Mouse (Mus musculus): Measurements from ENCODE around the gene Egfl7. TPM values are rescaled to one million over a fixed set of nuclear protein-coding genes. Genes with fewer than 3 reads are reported as not detected.

Gene Egfl7
- polyA plus RNA-seq, 1 experiment from 2014 or later = 78.9 TPM

GRCm38 (mm10) chr2:26626081-26626480, 46.3 kb downstream of the Egfl7 start:
- Histone ChIP-seq H3K36me3 (peaks cover 5% of the 10 kb centered on the region; the same call in 1 of the 2 replicates), H3K4me1 (replicated peaks) (peaks cover 31% of the 10 kb centered on the region), H3K27ac (no peak overlapping the region), H3K4me3 (no peak overlapping the region), H3K27me3 (no peaks in the 10 kb centered on the region), H3K4me2 (no peak overlapping the region), H3K9me3 (no peaks in the 10 kb centered on the region), H3K9ac (no peak overlapping the region)
- ATAC-seq (ENCODE audit: low FRiP score) = no peak
- WGBS = 75% methylated on average over 3 of the region's 3 CpGs

DNA sequence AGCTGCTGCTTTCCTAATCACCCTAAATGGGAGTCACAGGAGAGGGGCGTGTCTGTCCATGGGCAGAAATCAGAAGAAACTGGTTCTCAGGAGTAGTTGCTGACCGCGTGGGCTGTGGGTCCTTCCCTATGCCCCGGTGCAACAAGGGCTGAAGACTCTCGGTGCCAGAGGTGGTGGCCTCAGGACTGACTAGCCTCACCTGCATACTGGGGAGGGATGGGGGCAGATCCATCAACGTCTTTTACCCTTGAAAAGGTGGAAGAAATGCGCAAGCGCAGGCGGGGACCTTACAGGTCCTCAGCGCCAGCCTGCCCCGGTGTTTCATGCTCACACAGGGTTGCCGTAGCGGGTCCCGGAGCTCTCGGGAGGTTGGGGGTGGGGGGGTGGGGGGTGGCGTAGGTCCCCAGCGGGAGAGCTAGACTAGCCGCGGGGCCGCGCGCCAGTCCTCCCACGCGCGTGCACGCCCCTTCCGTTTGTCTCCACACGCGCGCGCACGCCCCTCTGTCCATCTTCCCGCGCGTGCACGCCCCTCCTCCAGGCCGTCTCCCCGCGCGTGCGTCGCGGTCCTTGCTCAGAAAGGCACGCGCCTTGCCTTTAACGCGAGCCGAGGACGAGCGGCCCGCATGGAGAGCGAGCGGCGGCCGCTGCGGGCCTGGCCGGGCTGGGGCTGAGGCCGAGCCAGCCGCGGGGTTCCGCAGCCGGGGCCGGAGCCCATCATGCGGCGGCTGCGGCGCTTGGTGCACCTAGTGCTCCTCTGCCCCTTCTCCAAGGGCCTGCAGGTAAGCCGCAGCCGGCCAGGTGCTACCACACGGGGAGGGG, 48.3 kb downstream of the Egfl7 start, which contains the start of gene Fam69b:
Gene Fam69b (plus strand): TSS at position 537 of the 819 bp plus-strand sequence.
- Histone ChIP-seq H3K36me3 (peaks cover 11% of the 10 kb centered on the region), H3K4me3 (peak within 1 kb of the TSS; percentile 86), H3K4me1 (replicated peaks) (peaks cover 51% of the 10 kb centered on the region), H3K27me3 (no peaks in the 10 kb centered on the region), H3K9me3 (no peaks in the 10 kb centered on the region), H3K27ac (peak within 1 kb of the TSS; percentile 92), H3K9ac (peak within 1 kb of the TSS; percentile 98), H3K4me2 (peak within 1 kb of the TSS; percentile 90)
- peak; percentile 79 for ATAC-seq (ENCODE audit: low FRiP score)
- under 1% methylated on average over 55 of the region's 70 CpGs for WGBS

- H3K9me3 ChIP-seq = no peaks in the 10 kb centered on the region
- H3K27me3 ChIP-seq = no peaks in the 10 kb centered on the region
- peak overlapping the region; percentile 92 for H3K27ac ChIP-seq
- H3K4me3 ChIP-seq = peak overlapping the region; percentile 86
- peaks cover 18% of the 10 kb centered on the region for H3K36me3 ChIP-seq
- peak overlapping the region; percentile 90 for H3K4me2 ChIP-seq
- peak overlapping the region; percentile 98 for H3K9ac ChIP-seq
- peaks cover 58% of the 10 kb centered on the region for H3K4me1 ChIP-seq (replicated peaks)
- 17% methylated on average over 5 of the region's 5 CpGs for WGBS
- peak; percentile 61 for ATAC-seq (ENCODE audit: low FRiP score)
These were observed 49.1 kb downstream of the Egfl7 start for GRCm38 (mm10) chr2:26628792-26629437.

DNA sequence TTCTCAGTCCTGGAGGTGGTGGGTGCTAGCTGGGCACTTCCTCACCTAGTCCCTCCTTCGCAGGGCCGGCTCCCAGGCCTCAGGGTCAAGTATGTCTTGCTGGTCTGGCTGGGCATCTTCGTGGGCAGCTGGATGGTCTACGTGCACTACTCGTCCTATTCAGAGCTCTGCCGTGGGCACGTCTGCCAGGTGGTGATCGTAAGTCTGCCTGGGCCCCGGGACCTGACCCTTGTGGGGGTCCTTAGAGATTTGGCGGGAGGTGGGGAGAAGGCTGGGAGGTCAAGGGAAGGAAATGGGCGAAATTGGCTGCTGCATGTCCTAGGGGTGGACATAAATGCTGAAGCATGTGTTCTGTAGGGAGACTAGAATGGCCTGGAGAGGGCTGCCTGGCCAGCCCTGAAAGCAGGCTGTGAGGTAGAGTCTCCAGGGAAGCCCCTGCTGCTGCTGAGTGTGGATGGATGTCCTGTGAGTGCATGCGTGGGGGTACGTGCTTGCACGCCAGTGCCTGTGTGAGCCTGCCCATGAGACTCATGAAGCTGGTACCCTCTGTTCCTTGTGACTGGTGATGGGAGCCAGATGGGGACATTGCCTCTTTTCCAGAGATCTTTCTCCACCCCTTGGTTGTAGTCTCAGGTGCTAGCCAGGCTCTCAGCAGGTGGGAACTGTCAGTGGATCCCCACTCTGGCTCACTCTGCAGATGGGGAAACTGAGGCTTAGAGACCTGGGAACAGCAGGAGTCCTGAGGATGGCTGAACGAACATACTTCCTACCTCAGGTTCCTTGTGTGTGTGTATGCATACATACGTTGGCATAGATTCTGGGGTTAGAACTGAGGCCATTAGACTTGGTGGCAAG, 53.0 kb downstream of the Egfl7 start:
- Histone ChIP-seq H3K4me3 (no peak overlapping the region), H3K4me2 (peak overlapping the region; percentile 23), H3K9me3 (no peaks in the 10 kb centered on the region), H3K27me3 (no peaks in the 10 kb centered on the region), H3K4me1 (replicated peaks) (peaks cover 86% of the 10 kb centered on the region), H3K36me3 (peaks cover 57% of the 10 kb centered on the region), H3K9ac (peak overlapping the region; percentile 65), H3K27ac (peak overlapping the region; percentile 52)
- no peak for ATAC-seq (ENCODE audit: low FRiP score)
- 81% methylated on average over 16 of the region's 16 CpGs for WGBS

DNA sequence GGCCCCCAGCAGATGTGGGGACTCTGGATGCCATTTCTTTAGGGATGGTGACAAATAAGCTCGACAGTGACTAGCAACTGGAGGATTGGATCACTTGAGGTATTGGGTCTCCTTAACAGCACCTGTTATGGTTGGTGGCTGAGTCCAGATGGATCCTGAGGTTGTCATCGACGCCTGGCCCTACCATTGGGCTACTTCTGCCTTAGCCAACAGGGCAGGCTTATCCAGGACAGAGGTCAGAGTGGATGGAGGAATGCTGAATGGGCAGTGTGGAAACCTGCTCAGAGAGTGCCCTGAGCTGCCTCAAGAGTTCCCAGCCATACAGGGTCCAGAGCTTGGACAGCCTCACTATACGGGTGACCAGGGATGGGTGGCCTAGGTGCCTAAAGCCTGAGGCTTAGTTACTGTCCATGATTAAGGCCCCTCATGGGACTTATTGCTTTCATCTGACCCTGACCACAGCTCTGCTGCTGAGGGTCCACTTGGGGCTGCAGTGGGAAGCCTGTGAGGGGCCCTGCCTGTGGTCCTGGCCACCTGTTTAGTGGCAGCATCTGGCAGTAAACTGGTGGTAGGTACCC, 54.2 kb downstream of the Egfl7 start:
- no peak for ATAC-seq (ENCODE audit: low FRiP score)
- no peak overlapping the region for H3K4me2 ChIP-seq
- peaks cover 91% of the 10 kb centered on the region for H3K4me1 ChIP-seq (replicated peaks)
- H3K9ac ChIP-seq = peak overlapping the region; percentile 43; the same call in 1 of the 2 replicates
- H3K27ac ChIP-seq = peak overlapping the region; percentile 30
- H3K36me3 ChIP-seq = peaks cover 64% of the 10 kb centered on the region
- no peaks in the 10 kb centered on the region for H3K27me3 ChIP-seq
- 64% methylated on average over 4 of the region's 4 CpGs for WGBS
- H3K4me3 ChIP-seq = no peak overlapping the region
- H3K9me3 ChIP-seq = no peaks in the 10 kb centered on the region

GRCm38 (mm10) chr2:26634629-26635488, 55.0 kb downstream of the Egfl7 start:
- no peak for ATAC-seq (ENCODE audit: low FRiP score)
- H3K27ac ChIP-seq = peak overlapping the region; percentile 30
- H3K9ac ChIP-seq = peak overlapping the region; percentile 43; the same call in 1 of the 2 replicates
- no peaks in the 10 kb centered on the region for H3K9me3 ChIP-seq
- H3K27me3 ChIP-seq = no peaks in the 10 kb centered on the region
- no peak overlapping the region for H3K4me3 ChIP-seq
- H3K4me1 ChIP-seq (replicated peaks) = peaks cover 86% of the 10 kb centered on the region
- H3K4me2 ChIP-seq = no peak overlapping the region
- peaks cover 64% of the 10 kb centered on the region for H3K36me3 ChIP-seq
- WGBS = 72% methylated on average over 12 of the region's 12 CpGs

- no peak overlapping the region for H3K4me3 ChIP-seq
- H3K9ac ChIP-seq = 0 out of 2 replicates have a peak overlapping the region, but pooled peaks have one; percentile 43
- 78% methylated on average over 21 of the region's 21 CpGs for WGBS
- H3K27me3 ChIP-seq = no peaks in the 10 kb centered on the region
- H3K4me2 ChIP-seq = no peak overlapping the region
- ATAC-seq (ENCODE audit: low FRiP score) = no peak
- no peaks in the 10 kb centered on the region for H3K9me3 ChIP-seq
- no peak overlapping the region for H3K27ac ChIP-seq
- H3K36me3 ChIP-seq = peaks cover 63% of the 10 kb centered on the region
- peaks cover 77% of the 10 kb centered on the region for H3K4me1 ChIP-seq (replicated peaks)
These were observed 55.9 kb downstream of the Egfl7 start for GRCm38 (mm10) chr2:26635489-26636324.

DNA sequence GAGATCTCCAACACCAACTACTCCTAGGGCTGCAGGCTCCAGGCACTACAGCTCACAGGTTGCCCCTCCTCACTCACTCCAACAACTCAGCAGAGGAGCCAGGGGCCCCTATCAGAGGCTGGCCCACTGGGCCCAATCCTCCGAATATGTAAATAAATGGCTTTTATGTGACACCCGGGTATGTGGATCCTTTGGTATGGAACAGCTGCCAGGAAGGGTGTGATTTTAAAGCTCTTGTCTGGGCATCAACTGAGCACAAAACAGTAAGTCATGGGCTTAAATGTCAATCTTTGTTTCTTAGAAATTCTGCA, 56.5 kb downstream of the Egfl7 start:
- Histone ChIP-seq H3K36me3 (peaks cover 60% of the 10 kb centered on the region), H3K4me2 (no peak overlapping the region), H3K4me3 (no peak overlapping the region), H3K27ac (no peak overlapping the region), H3K9me3 (no peaks in the 10 kb centered on the region), H3K27me3 (no peaks in the 10 kb centered on the region), H3K9ac (no peak overlapping the region), H3K4me1 (replicated peaks) (peaks cover 72% of the 10 kb centered on the region)
- ATAC-seq (ENCODE audit: low FRiP score) = no peak
- WGBS = 49% methylated on average over 2 of the region's 2 CpGs

DNA sequence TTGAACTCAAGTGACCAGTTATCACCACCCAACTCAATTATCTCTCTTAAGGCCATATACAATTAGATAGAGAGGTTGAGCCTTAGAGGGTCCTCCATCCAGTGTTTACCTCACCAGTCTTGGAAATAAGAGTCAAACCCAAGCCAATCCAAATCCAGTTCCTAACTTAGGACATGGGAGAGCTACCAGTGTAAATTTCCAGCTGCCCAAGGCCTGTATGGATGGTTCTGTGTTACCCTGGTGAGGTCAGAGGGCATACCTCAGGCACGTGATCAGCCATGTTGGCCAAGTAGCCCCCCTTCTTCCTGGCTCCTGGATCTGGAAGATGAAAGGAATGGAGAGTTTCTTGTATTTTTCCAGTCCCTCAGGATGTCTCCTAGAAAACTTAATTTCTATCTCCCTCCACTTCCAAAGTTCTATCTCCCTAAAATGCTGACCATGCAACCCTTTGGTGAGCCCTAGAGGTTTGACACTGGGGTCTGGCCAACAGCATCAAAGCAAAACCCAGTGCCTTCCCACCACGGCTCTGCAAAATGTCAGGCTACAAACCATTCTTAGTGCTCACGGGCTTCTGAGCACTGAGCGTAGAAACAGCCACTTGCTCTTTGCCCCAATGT, 57.6 kb downstream of the Egfl7 start:
- Histone ChIP-seq H3K27ac (no peak overlapping the region), H3K4me1 (replicated peaks) (peaks cover 61% of the 10 kb centered on the region), H3K27me3 (no peaks in the 10 kb centered on the region), H3K36me3 (peaks cover 60% of the 10 kb centered on the region), H3K9me3 (no peaks in the 10 kb centered on the region), H3K9ac (peak overlapping the region; percentile 96), H3K4me3 (no peak overlapping the region), H3K4me2 (peak overlapping the region; percentile 72; the same call in 1 of the 2 replicates)
- ATAC-seq (ENCODE audit: low FRiP score) = no peak
- WGBS = 82% methylated on average over 4 of the region's 4 CpGs

GRCm38 (mm10) chr2:26638039-26638438, 58.2 kb downstream of the Egfl7 start:
- WGBS = 81% methylated on average over 5 of the region's 5 CpGs
- no peak overlapping the region for H3K27ac ChIP-seq
- peaks cover 54% of the 10 kb centered on the region for H3K36me3 ChIP-seq
- no peaks in the 10 kb centered on the region for H3K9me3 ChIP-seq
- H3K4me2 ChIP-seq = peak overlapping the region; percentile 72
- no peak for ATAC-seq (ENCODE audit: low FRiP score)
- peak overlapping the region; percentile 95; the same call in 1 of the 2 replicates for H3K4me3 ChIP-seq
- peak overlapping the region; percentile 96 for H3K9ac ChIP-seq
- H3K27me3 ChIP-seq = no peaks in the 10 kb centered on the region
- peaks cover 55% of the 10 kb centered on the region for H3K4me1 ChIP-seq (replicated peaks)

All from hindbrain, embryonic 13.5 days (tissue).